ENCODE assay signal across 8 mouse cellular contexts in the genomic region with DNA sequence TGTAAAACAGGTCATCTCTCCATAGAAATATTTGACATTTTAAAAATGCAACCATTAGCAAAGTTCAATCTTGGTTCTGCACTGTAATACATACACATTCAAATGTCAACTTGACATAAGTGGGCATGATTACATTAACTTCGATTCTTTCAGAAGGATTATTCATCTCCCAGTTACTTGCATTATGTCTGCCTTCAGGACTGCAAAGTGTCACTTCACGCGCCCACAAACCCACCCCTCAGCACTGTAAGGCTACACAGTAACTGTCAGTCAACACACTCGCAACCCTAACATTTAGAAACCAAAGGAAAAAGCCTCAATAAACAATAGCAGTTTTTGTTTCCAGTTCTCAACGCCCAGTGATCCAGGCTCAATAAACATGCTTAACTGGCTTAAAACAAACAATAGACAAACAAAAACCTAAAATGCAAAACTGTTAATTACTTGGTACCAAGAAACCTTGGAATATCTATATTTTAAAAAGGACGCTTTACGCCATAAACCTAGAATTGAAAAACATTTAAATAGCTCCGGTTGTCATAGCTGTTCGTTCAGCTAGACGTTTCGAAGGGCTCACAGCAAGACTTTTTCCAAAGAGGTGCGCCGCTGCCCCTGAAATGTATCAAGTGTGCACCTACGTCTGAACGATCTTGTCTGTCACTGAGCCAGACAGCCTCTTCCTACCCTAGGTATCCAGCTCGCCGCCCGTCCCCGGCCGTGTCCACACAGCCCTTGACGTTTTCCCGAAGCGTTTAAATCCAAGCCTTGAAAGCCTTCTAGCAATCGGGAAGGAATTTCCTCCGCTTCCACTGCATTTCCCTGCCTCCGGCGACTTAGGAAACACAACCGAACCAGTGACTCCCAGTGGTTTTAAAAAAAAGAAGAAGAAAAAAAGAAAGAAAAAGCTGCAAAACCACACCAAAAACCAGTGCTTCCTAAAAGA. TPM values are rescaled to one million over a fixed set of nuclear protein-coding genes. Genes with fewer than 3 reads are reported as not detected.
DNase-seq lines count a peak whose midpoint lies in the region; ATAC-seq and TF ChIP-seq lines count a peak whose summit lies in the region.

No protein-coding gene starts in this region.

- peak overlapping the region; percentile 96 for H3K27ac ChIP-seq in intestine, embryonic 15.5 days
- H3K27ac ChIP-seq in liver, embryonic 14.5 days, result no peak overlapping the region
- H3K27ac ChIP-seq in neural tube, embryonic 11.5 days (ENCODE audit: low read depth, low read length), result peak overlapping the region; percentile 37; the same call in 1 of the 2 replicates

- peak overlapping the region; percentile 75 for H3K4me3 ChIP-seq in intestine, embryonic 15.5 days (replicated peaks)
- peak overlapping the region; percentile 59 to 81 for H3K4me3 ChIP-seq in liver, embryonic 14.5 days (ENCODE audit: insufficient read depth in 1 of 2, low read depth in 2 of 2, low read length in 2 of 2)
- H3K4me3 ChIP-seq in neural tube, embryonic 11.5 days (ENCODE audit: low read depth, low read length), result peak overlapping the region; percentile 73

- peak overlapping the region; percentile 87 for H3K9ac ChIP-seq in intestine, embryonic 15.5 days
- peak overlapping the region; percentile 70 for H3K9ac ChIP-seq in liver, embryonic 14.5 days (replicated peaks)
- H3K9ac ChIP-seq in neural tube, embryonic 11.5 days (ENCODE audit: low read length), result peak overlapping the region; percentile 88

- H3K4me1 ChIP-seq in intestine, embryonic 15.5 days (replicated peaks), result peaks cover 19% of the 10 kb centered on the region
- peaks cover 5 to 26% of the 10 kb centered on the region in 2 experiments; a peak in 3 of 4 replicates for H3K4me1 ChIP-seq in liver, embryonic 14.5 days (replicated peaks; ENCODE audit: control insufficient read depth in 2 of 2, insufficient read depth in 2 of 2, low read length in 1 of 2)
- H3K4me1 ChIP-seq in neural tube, embryonic 11.5 days (ENCODE audit: control insufficient read depth, insufficient read depth, low read length), result peaks cover 21% of the 10 kb centered on the region

- no peaks in the 10 kb centered on the region for H3K27me3 ChIP-seq in intestine, embryonic 15.5 days (replicated peaks)
- peaks cover 16% of the 10 kb centered on the region for H3K27me3 ChIP-seq in liver, embryonic 14.5 days (ENCODE audit: control insufficient read depth, insufficient read depth, low read length)
- no peaks in the 10 kb centered on the region for H3K27me3 ChIP-seq in neural tube, embryonic 11.5 days (ENCODE audit: control insufficient read depth, insufficient read depth, low read length)

- TF ChIP-seq CTCF in liver, embryonic 14.5 days (IDR thresholded peaks at IDR 0.05; ENCODE audit: low read depth), result no peak

- WGBS in intestine, embryonic 15.5 days, result under 1% methylated on average over 28 of the region's 28 CpGs
- WGBS in liver, embryonic 14.5 days (ENCODE audit: insufficient replicate concordance), result under 1% methylated on average over 28 of the region's 28 CpGs
- under 1% methylated on average over 28 of the region's 28 CpGs for WGBS in neural tube, embryonic 11.5 days

- TF ChIP-seq EP300 in liver, embryonic 14.5 days (IDR thresholded peaks at IDR 0.05; ENCODE audit: low read depth), result no peak

- no peaks in the 10 kb centered on the region for H3K9me3 ChIP-seq in intestine, embryonic 15.5 days
- H3K9me3 ChIP-seq in liver, embryonic 14.5 days (ENCODE audit: control insufficient read depth, low read length), result no peaks in the 10 kb centered on the region
- H3K9me3 ChIP-seq in neural tube, embryonic 11.5 days (ENCODE audit: control insufficient read depth, low read length), result no peaks in the 10 kb centered on the region

- no peak for ATAC-seq in intestine, embryonic 15.5 days
- no peak for ATAC-seq in liver, embryonic 14.5 days (ENCODE audit: insufficient read depth)
- no peak for ATAC-seq in neural tube, embryonic 11.5 days (ENCODE audit: insufficient read depth, low FRiP score, low TSS enrichment)

- H3K4me2 ChIP-seq in intestine, embryonic 15.5 days (replicated peaks), result peak overlapping the region; percentile 64
- H3K4me2 ChIP-seq in liver, embryonic 14.5 days (ENCODE audit: low read depth), result peak overlapping the region; percentile 84
- peak overlapping the region; percentile 82 for H3K4me2 ChIP-seq in neural tube, embryonic 11.5 days (ENCODE audit: low read depth)

- DNase-seq in spleen, adult 18-20 months, result peak; percentile 17 to 41
- DNase-seq in spleen, postnatal 4 days (ENCODE audit: low spot score in 2 of 2), result no peak
- peak; percentile 64 to 67 for DNase-seq in cerebellum, adult 18-20 months
- DNase-seq in gastrocnemius, adult 18-20 months (ENCODE audit: low spot score), result peak; percentile 61
- no peak for DNase-seq in liver, embryonic 14.5 days (ENCODE audit: low read depth in 3 of 3, low spot score in 3 of 3)
- DNase-seq in neural tube, embryonic 11.5 days (ENCODE audit: low spot score), result peak; percentile 45
- DNase-seq in thymus, postnatal 4 days, result peak; percentile 58

- H3K36me3 ChIP-seq in intestine, embryonic 15.5 days, result no peaks in the 10 kb centered on the region
- H3K36me3 ChIP-seq in liver, embryonic 14.5 days (replicated peaks; ENCODE audit: control insufficient read depth, insufficient read depth, low read depth), result no peaks in the 10 kb centered on the region
- no peaks in the 10 kb centered on the region for H3K36me3 ChIP-seq in neural tube, embryonic 11.5 days (ENCODE audit: control insufficient read depth, insufficient read depth, low read length)

RNA-seq across cellular contexts. Expression of a gene that starts 1.5 kb away (rescaled TPM):
- total RNA-seq in gastrocnemius, adult 18-20 months (2021), result 100 to 1,000 TPM; 150 to 159 TPM
- polyA plus RNA-seq in intestine, embryonic 15.5 days (2015; fragmentation: Nextera tagmentation; extraction: Ambion mirVana), result 79.9 and 82.9 TPM in 2 replicates
- 5.7 and 6.3 TPM in 2 replicates for polyA plus RNA-seq in liver, embryonic 14.5 days (2012; rRNA removed)
- polyA plus RNA-seq in liver, embryonic 14.5 days (2014; fragmentation: Nextera tagmentation; extraction: Ambion mirVana), result 16.0 and 17.2 TPM in 2 replicates
- 83.3 and 83.6 TPM in 2 replicates for polyA plus RNA-seq in neural tube, embryonic 11.5 days (2014; fragmentation: Nextera tagmentation; extraction: Ambion mirVana)

Comparison
In these comparisons a context has a peak if more than half of its experiments do, and no peak if none do; other contexts are left out.
1. DNase-seq: peak in spleen, adult 18-20 months (2 of 2), cerebellum, adult 18-20 months (2 of 2), gastrocnemius, adult 18-20 months (single experiment), neural tube, embryonic 11.5 days (single experiment) and thymus, postnatal 4 days (single experiment); none in spleen, postnatal 4 days (0 of 2) and liver, embryonic 14.5 days (0 of 3).
2. Peak in every context shown above with its lines, with median percentiles within 50 percentile points of each other: H3K4me2 ChIP-seq, H3K4me3 ChIP-seq and H3K9ac ChIP-seq.